Mouse (Mus musculus): ENCODE data around the gene Pet100. TPM values are rescaled to one million over a fixed set of nuclear protein-coding genes. Genes with fewer than 3 reads are reported as not detected.

Pet100 gene
- polyA plus RNA-seq, 1 experiment: not detected

DNA sequence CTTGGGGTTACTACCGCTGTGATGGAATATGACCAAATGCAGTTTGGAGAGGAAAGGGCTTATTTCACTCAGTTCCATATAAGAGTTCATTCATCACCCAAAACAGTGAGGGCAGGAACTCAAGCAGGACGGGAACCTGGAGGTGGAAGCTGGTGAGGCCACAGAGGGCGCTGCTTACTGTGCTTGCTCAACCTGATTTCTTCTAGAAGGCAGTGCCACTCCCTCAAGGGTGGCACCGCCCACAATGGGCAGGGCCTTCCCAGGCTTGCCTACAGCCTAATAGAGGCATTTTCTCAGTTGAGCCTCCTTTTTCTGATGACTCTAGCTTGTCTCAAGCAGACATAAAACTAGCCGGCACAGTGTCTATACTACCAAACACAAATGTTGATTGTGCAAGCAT is 24.5 kb downstream of the Pet100 start:
- TF ChIP-seq CTCF (IDR thresholded peaks at IDR 0.05; ENCODE audit: insufficient read depth, low read depth, low read length) (no peak), POLR2A (IDR thresholded peaks at IDR 0.05; ENCODE audit: insufficient read depth, low read depth, low read length) (no peak)
- 26% methylated on average over 5 of the region's 5 CpGs for WGBS
- Histone ChIP-seq H3K4me3 (ENCODE audit: insufficient read depth, low read depth, low read length) (no peak overlapping the region), H3K27ac (ENCODE audit: insufficient read depth, low read depth, low read length) (no peak overlapping the region), H3K4me1 (ENCODE audit: control insufficient read depth, insufficient read depth, low read length) (no peaks in the 10 kb centered on the region)

GRCm38 (mm10) chr8:3646824-3647531 is 25.6 kb downstream of the Pet100 start:
- H3K27ac ChIP-seq (ENCODE audit: insufficient read depth, low read depth, low read length): no peak overlapping the region
- H3K4me3 ChIP-seq (ENCODE audit: insufficient read depth, low read depth, low read length): no peak overlapping the region
- 82% methylated on average over 6 of the region's 6 CpGs for WGBS
- H3K4me1 ChIP-seq (ENCODE audit: control insufficient read depth, insufficient read depth, low read length): no peaks in the 10 kb centered on the region
- TF ChIP-seq CTCF (IDR thresholded peaks at IDR 0.05; ENCODE audit: insufficient read depth, low read depth, low read length) (no peak), POLR2A (IDR thresholded peaks at IDR 0.05; ENCODE audit: insufficient read depth, low read depth, low read length) (no peak)

- Histone ChIP-seq H3K4me3 (ENCODE audit: insufficient read depth, low read depth, low read length) (no peak overlapping the region), H3K27ac (ENCODE audit: insufficient read depth, low read depth, low read length) (no peak overlapping the region), H3K4me1 (ENCODE audit: control insufficient read depth, insufficient read depth, low read length) (no peaks in the 10 kb centered on the region)
- TF ChIP-seq POLR2A (IDR thresholded peaks at IDR 0.05; ENCODE audit: insufficient read depth, low read depth, low read length): no peak
- no peak for TF ChIP-seq CTCF (IDR thresholded peaks at IDR 0.05; ENCODE audit: insufficient read depth, low read depth, low read length)
- 81% methylated on average over 4 of the region's 4 CpGs for WGBS
These were observed 26.2 kb downstream of the Pet100 start for GRCm38 (mm10) chr8:3647561-3647960.

- Histone ChIP-seq H3K27ac (ENCODE audit: insufficient read depth, low read depth, low read length) (no peak overlapping the region), H3K4me1 (ENCODE audit: control insufficient read depth, insufficient read depth, low read length) (no peaks in the 10 kb centered on the region), H3K4me3 (ENCODE audit: insufficient read depth, low read depth, low read length) (no peak overlapping the region)
- 62% methylated on average over 2 of the region's 2 CpGs for WGBS
- TF ChIP-seq CTCF (IDR thresholded peaks at IDR 0.05; ENCODE audit: insufficient read depth, low read depth, low read length) (no peak), POLR2A (IDR thresholded peaks at IDR 0.05; ENCODE audit: insufficient read depth, low read depth, low read length) (no peak)
These were observed 26.9 kb downstream of the Pet100 start for GRCm38 (mm10) chr8:3648268-3648667.

DNA sequence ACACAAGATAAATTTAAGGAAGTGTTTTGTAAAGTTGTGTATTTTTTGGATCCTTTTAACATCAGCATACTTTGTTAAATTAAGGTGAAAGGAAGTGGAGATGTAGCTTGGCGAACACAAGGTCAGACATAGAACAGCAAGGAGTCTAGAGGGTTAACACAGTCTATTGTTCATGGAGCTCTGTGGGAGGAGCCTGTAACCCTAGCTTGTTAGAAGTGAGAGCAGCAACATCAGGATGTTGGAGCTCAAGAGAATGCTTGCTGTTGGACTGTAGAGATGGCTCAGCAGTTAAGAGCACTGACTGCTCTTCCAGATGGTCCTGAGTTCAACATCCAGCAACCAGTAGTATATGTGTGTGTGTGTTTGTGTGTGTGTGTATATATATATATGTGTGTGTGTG is 27.6 kb downstream of the Pet100 start:
- TF ChIP-seq POLR2A (IDR thresholded peaks at IDR 0.05; ENCODE audit: insufficient read depth, low read depth, low read length) (no peak), CTCF (IDR thresholded peaks at IDR 0.05; ENCODE audit: insufficient read depth, low read depth, low read length) (no peak)
- H3K4me3 ChIP-seq (ENCODE audit: insufficient read depth, low read depth, low read length): no peak overlapping the region
- no peaks in the 10 kb centered on the region for H3K4me1 ChIP-seq (ENCODE audit: control insufficient read depth, insufficient read depth, low read length)
- H3K27ac ChIP-seq (ENCODE audit: insufficient read depth, low read depth, low read length): no peak overlapping the region
- WGBS: 44% methylated on average over 1 of the region's 1 CpGs

- H3K27ac ChIP-seq (ENCODE audit: insufficient read depth, low read depth, low read length): no peak overlapping the region
- H3K4me1 ChIP-seq (ENCODE audit: control insufficient read depth, insufficient read depth, low read length): peaks cover 4% of the 10 kb centered on the region; the same call in 1 of the 2 replicates
- no peak for TF ChIP-seq POLR2A (IDR thresholded peaks at IDR 0.05; ENCODE audit: insufficient read depth, low read depth, low read length)
- WGBS: 67% methylated on average over 3 of the region's 3 CpGs
- H3K4me3 ChIP-seq (ENCODE audit: insufficient read depth, low read depth, low read length): no peak overlapping the region
These were observed 31.5 kb downstream of the Pet100 start for GRCm38 (mm10) chr8:3652845-3653244.

DNA sequence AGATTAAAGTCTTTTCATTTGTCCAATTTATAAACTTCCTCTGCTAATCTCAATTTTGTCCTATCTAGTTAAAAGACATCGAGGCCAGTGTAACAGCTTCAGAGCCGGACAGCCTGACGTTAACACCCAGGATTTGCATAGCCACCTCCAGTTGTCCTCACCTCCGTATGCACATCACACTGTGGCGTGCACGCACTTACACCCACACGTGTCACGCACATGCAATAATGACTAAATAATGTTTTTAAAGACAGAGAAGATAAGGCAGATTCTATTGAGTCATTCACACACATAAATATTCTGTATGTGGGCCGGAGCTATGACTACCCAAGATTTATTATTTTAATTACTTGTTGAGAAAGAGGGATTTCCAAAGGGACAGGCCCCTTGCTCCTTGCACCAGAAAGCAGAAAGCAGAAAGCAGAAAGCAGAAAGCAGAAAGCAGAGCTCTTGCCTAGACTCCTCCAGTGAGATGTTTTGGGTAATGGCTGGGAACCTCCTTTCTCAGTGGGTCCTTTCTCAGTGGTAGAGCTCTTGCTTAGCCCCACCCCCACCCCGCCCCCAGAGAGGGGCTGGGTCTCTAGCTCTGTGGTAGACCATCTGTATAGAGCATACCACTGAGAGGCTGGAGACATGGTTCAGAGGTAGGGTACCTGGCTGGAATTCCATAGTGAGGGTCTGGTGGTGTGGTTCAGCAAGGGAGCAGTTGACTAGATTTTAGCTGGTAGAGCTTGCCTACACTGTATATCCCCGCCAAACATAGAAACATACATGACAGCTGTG is 33.6 kb downstream of the Pet100 start:
- no peak overlapping the region for H3K27ac ChIP-seq (ENCODE audit: insufficient read depth, low read depth, low read length)
- WGBS: 68% methylated on average over 11 of the region's 11 CpGs
- no peak overlapping the region for H3K4me3 ChIP-seq (ENCODE audit: insufficient read depth, low read depth, low read length)
- peaks cover 4% of the 10 kb centered on the region; the same call in 1 of the 2 replicates for H3K4me1 ChIP-seq (ENCODE audit: control insufficient read depth, insufficient read depth, low read length)
- TF ChIP-seq POLR2A (IDR thresholded peaks at IDR 0.05; ENCODE audit: insufficient read depth, low read depth, low read length) (no peak), CTCF (IDR thresholded peaks at IDR 0.05; ENCODE audit: insufficient read depth, low read depth, low read length) (no peak)

- Histone ChIP-seq H3K4me1 (ENCODE audit: control insufficient read depth, insufficient read depth, low read length) (peaks cover 4% of the 10 kb centered on the region; the same call in 1 of the 2 replicates), H3K27ac (ENCODE audit: insufficient read depth, low read depth, low read length) (no peak within 1 kb of the TSS), H3K4me3 (ENCODE audit: insufficient read depth, low read depth, low read length) (no peak within 1 kb of the TSS)
- 76% methylated on average over 3 of the region's 3 CpGs for WGBS
- TF ChIP-seq CTCF (IDR thresholded peaks at IDR 0.05; ENCODE audit: insufficient read depth, low read depth, low read length): no peak
- TF ChIP-seq POLR2A (IDR thresholded peaks at IDR 0.05; ENCODE audit: insufficient read depth, low read depth, low read length): no peak
These were observed 34.2 kb downstream of the Pet100 start, which contains the start of gene Retn for GRCm38 (mm10) chr8:3655526-3655925. Gene Retn (plus strand): TSS chr8:3655770.

- Histone ChIP-seq H3K27ac (ENCODE audit: insufficient read depth, low read depth, low read length) (no peak overlapping the region), H3K4me1 (ENCODE audit: control insufficient read depth, insufficient read depth, low read length) (peaks cover 4% of the 10 kb centered on the region; the same call in 1 of the 2 replicates), H3K4me3 (ENCODE audit: insufficient read depth, low read depth, low read length) (no peak overlapping the region)
- WGBS: 18% methylated on average over 7 of the region's 7 CpGs
- TF ChIP-seq CTCF (IDR thresholded peaks at IDR 0.05; ENCODE audit: insufficient read depth, low read depth, low read length) (no peak), POLR2A (IDR thresholded peaks at IDR 0.05; ENCODE audit: insufficient read depth, low read depth, low read length) (no peak)
These were observed 35.5 kb downstream of the Pet100 start for GRCm38 (mm10) chr8:3656725-3657381.
